Mouse (Mus musculus) spleen, adult 2 months (tissue): Measurements from ENCODE around the gene Zfp706. TPM values are rescaled to one million over a fixed set of nuclear protein-coding genes. Genes with fewer than 3 reads are reported as not detected.

Source experiments
- DNase-seq, 2 experiments: peaks; one replicate each; pipeline versions ENCODE4 v3.0.0 to v3.0.0-alpha.2; 2012 to 2021; ENCODE audit warnings: low spot score in 2 of 2, low read depth in 1 of 2
- H3K27ac ChIP-seq: fragments of 200-500 bp; 2 replicates; pipeline ENCODE4 v1.5.1; 2012; ENCODE audit warnings: low read length, inconsistent platforms; ENCODE audit not compliant: insufficient read depth
- H3K27me3 ChIP-seq: fragments of 200-500 bp; 2 replicates; pipeline ENCODE4 v1.6.1; 2012; ENCODE audit warnings: mild to moderate bottlenecking, moderate library complexity, low read length, inconsistent platforms; ENCODE audit not compliant: control insufficient read depth, insufficient read depth
- H3K36me3 ChIP-seq: fragments of 200-500 bp; 2 replicates; pipeline ENCODE4 v1.6.1; 2012; ENCODE audit warnings: mild to moderate bottlenecking, low read length, inconsistent platforms; ENCODE audit not compliant: control insufficient read depth, insufficient read depth
- H3K4me1 ChIP-seq: fragments of 200-500 bp; 2 replicates; pipeline ENCODE4 v1.6.1; 2011; ENCODE audit warnings: inconsistent platforms; ENCODE audit not compliant: control insufficient read depth, insufficient read depth, insufficient read length
- H3K4me3 ChIP-seq: fragments of 200-500 bp; 2 replicates; pipeline ENCODE4 v1.5.1; 2011; ENCODE audit warnings: mild to moderate bottlenecking, inconsistent platforms; ENCODE audit not compliant: insufficient read depth, insufficient read length; ENCODE audit errors: extremely low read depth
- CTCF ChIP-seq: fragments of 200-500 bp; IDR thresholded peaks from 2 replicates; pipeline ENCODE4 v1.5.1; 2011; ENCODE audit warnings: mild to moderate bottlenecking, inconsistent platforms; ENCODE audit not compliant: insufficient read depth, insufficient read length, insufficient replicate concordance; ENCODE audit errors: extremely low read depth
- POLR2A ChIP-seq: fragments of 200-500 bp; IDR thresholded peaks from 2 replicates; pipeline ENCODE4 v1.6.1; 2011; ENCODE audit warnings: low read depth, low read length, inconsistent platforms
- WGBS: fragments of 180-500 bp; shearing (Covaris S2); methylation state at CpG from one replicate; pipeline ENCODE4 v1.1.7; 2018; 5-methylcytosine and 5-hydroxymethylcytosine counted together
- polyA plus RNA-seq: library from polyadenylated mRNA; depleted of rRNA; stranded (reverse); fragments of >200 nt; gene quantifications from 2 replicates; pipeline ENCODE4 v1.2.3, GENCODE M21; 2012

Zfp706 gene
- polyA plus RNA-seq, 1 experiment: 23.4 TPM

DNA sequence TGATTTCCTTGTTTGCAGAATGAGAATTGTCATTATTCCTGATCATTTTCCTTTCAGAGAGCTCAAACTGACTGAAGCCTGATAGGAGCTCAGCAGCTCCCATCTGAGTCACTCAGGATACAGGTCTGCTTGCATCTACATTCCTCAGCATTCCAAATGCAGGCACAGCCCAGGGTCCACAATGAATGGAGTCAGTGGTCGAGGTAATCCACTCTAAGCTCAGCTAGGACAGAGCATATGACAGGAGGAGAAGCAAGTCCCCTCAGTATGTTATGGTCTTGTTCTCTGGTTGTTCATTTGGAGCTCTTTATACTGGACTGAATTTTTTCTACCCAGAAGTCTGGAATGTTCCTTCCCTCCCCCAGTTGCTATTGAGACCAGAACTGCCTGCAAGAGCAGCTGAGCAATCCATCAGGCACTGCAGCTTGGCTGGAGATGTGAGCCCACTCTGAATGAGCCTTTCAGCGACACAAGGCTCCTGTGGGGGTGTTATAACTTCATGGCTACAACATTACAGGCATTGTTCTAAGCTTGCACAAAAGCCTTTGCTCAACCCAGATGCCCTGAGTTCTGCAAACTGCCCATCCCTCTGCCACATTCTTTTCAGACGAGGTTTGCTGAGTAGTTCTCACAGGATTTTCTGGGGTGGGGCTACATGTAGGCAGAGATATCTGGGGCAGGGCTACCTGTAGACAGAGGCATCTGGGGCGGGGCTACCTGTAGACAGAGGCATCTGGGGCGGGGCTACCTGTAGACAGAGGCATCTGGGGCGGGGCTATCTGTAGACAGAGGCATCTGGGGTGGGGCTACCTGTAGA lies 24.0 kb upstream of the Zfp706 start:
- DNase-seq: no peak
- H3K27me3 ChIP-seq: no peaks in the 10 kb centered on the region
- H3K27ac ChIP-seq: no peak overlapping the region
- no peak overlapping the region for H3K4me3 ChIP-seq
- no peak for TF ChIP-seq POLR2A
- TF ChIP-seq CTCF: no peak
- 79% methylated on average over 6 of the region's 6 CpGs for WGBS
- no peaks in the 10 kb centered on the region for H3K36me3 ChIP-seq
- H3K4me1 ChIP-seq: no peaks in the 10 kb centered on the region

DNA sequence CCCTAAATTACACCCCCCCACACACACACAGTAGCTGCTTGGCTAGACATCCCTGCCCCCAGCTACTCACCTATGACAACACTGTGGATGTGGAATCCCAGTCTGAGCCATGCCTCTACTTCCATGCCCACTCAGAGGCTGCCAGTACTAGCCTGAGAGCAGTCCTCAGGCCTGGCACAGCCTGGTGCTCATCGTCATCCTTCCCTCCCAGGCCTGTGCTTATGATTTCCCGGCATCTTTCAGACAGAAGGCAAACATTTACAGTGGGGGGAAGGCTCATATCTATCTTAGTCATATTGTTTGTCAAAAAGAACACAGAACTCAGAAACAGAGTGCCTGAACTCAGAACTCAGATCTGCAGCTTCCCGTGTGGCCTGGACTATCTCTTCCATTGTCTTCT lies 23.4 kb upstream of the Zfp706 start:
- 90% methylated on average over 3 of the region's 3 CpGs for WGBS
- no peaks in the 10 kb centered on the region for H3K36me3 ChIP-seq
- H3K4me3 ChIP-seq: no peak overlapping the region

DNA sequence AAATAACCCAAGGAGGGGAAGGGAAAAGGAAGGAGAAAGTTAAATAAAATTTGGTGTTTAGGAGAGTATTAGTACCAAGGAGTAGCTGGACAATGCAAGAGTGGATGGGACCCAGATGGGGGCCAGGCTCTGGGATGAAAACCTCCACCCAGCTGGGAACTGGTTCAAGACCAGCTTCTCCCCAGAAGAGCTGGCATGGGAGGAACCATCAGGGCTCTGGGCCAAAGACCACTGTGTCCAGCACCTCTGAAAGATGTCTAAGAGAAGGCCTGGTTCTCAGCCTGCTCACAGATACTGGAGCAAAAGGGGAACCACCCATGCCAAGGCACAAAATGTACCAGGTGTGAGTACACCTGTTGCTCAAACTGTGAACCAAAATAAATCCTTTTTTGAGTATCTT lies 20.4 kb upstream of the Zfp706 start:
- H3K36me3 ChIP-seq: no peaks in the 10 kb centered on the region

More for the DNA sequence above, 23.4 kb upstream of the Zfp706 start:
- Histone ChIP-seq H3K4me1 (no peaks in the 10 kb centered on the region), H3K27ac (no peak overlapping the region), H3K27me3 (no peaks in the 10 kb centered on the region)
- no peak for DNase-seq
- TF ChIP-seq CTCF (no peak), POLR2A (no peak)

DNA sequence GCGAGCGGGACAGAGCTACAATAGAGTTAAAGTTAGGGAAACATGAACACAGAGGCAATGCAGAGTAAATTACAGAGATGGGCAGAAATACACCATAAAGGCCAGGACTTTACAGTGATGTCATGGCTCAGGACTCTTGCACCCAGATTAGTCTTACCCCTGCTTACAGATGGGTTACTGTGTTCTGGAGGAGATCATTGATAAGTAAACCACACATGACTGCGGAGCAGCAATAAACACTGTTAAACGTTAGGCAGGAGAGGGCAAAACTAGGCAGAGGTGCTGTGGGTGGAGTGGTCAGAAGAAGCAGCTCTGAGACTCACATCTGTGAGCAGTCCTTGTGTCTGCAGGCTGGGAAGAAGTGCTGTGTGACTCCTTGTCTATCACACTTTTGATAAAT lies 18.9 kb upstream of the Zfp706 start:
- DNase-seq: no peak
- 85% methylated on average over 4 of the region's 4 CpGs for WGBS
- no peak overlapping the region for H3K4me3 ChIP-seq
- TF ChIP-seq POLR2A: no peak
- TF ChIP-seq CTCF: no peak
- H3K36me3 ChIP-seq: no peaks in the 10 kb centered on the region
- H3K27ac ChIP-seq: no peak overlapping the region
- H3K27me3 ChIP-seq: no peaks in the 10 kb centered on the region
- no peaks in the 10 kb centered on the region for H3K4me1 ChIP-seq

More for the DNA sequence above, 20.4 kb upstream of the Zfp706 start:
- Histone ChIP-seq H3K4me1 (no peaks in the 10 kb centered on the region), H3K27ac (no peak overlapping the region), H3K27me3 (no peaks in the 10 kb centered on the region), H3K4me3 (no peak overlapping the region)
- DNase-seq: no peak
- TF ChIP-seq POLR2A (no peak), CTCF (no peak)

DNA sequence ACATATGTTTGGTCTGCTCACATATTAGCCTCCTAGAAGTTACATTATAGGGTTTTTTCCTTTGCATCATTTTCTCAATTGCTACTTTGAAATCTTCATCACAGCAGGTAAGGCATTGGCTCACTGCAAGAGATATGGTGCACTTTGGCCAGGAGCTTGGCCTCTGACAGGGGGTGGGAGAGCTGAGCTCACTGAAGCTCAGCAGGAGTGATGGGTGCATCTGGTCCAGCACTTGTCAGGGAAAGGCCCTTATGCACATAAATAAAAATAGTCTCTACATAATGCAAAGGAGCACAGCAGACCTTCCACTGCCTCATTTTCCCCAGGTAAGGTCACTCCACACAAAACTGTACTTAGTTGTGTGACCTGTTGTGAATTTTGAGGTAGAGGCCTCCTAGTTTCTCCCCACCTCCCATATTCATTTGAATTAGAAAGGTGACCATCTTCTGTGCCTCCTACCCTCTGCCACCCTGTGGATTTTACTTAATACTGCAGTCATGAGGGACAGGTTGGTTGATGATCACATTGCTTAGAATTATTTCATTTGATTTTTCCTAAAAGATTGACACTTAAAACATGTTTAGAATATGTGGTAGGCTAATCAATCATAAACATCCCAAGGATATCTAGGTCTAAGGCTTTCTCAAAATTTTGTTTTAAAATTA lies 13.1 kb upstream of the Zfp706 start:
- Histone ChIP-seq H3K36me3 (no peaks in the 10 kb centered on the region), H3K27me3 (no peaks in the 10 kb centered on the region), H3K27ac (no peak overlapping the region), H3K4me3 (no peak overlapping the region), H3K4me1 (no peaks in the 10 kb centered on the region)
- peak in 1 of 2 experiments; percentile 8 for DNase-seq
- TF ChIP-seq POLR2A: no peak
- peak; percentile 23; the same call in 1 of the 2 replicates for TF ChIP-seq CTCF

DNA sequence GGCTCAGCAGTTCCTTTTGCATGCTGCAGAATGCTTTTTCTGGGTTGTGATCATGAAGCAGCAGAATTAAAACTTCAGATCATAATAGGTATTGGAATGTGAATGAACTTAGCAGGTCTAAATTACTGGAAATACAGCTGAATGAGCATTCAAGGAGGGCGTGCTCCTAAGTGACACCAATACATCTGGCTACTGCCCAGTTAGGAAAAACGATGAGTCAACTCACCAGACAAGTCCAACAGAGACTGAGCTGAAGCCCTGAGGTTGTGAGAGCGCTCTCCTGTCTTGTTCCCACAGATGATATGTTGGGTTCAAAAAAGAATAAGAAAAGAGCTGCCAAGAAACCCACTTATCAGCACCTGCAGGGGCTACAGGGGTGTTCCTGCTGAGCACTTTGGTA lies 11.9 kb upstream of the Zfp706 start:
- TF ChIP-seq CTCF (no peak), POLR2A (no peak)
- Histone ChIP-seq H3K4me3 (no peak overlapping the region), H3K27ac (no peak overlapping the region), H3K36me3 (no peaks in the 10 kb centered on the region), H3K27me3 (no peaks in the 10 kb centered on the region), H3K4me1 (no peaks in the 10 kb centered on the region)
- no peak for DNase-seq
- 75% methylated on average over 3 of the region's 3 CpGs for WGBS

DNA sequence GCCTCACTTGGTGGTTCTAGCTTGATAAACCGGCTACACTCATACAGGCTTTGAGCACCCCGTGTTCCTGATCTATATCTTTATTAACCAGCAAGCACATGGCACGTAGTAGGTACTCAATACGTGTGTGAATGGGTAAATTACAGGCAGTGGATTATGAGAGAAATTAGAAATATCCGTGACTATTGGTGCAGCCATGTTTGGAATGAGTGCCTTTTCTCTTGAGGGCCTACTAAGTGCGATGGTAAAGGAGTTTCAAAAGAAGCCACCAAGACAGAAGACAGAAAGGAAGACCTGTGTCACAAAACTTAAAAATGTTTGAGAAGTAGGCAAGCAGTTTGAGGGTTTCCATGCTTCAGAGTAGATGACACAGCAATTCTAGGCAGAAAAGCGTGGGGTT lies 4.3 kb upstream of the Zfp706 start:
- Histone ChIP-seq H3K4me1 (peaks cover 2% of the 10 kb centered on the region; the same call in 1 of the 2 replicates), H3K36me3 (no peaks in the 10 kb centered on the region), H3K27ac (no peak overlapping the region), H3K27me3 (no peaks in the 10 kb centered on the region), H3K4me3 (no peak overlapping the region)
- TF ChIP-seq CTCF: no peak
- DNase-seq: no peak
- WGBS: 78% methylated on average over 7 of the region's 7 CpGs
